In the genomic region with DNA sequence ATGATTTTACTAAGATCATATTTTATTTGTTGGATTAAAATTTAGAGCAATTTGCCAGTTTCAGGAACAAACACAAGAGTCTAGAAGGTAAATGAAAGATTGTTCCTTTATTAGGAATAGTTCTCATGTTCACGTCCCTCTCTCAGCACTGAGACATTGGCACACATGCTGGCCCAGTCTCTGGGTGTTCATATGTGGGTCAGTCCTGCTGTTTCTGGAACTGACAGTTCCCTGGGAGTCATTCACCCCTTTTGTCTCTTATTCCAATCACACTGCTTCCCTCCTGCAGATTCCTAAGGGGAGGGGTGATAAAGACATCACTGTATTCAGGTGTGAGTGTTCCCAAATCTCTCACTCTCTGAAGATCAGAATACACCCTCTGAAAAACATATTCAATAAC, we compare ENCODE assay signal across 24 mouse cellular contexts.
A peak's percentile ranks its signal among the peaks of the same experiment; 100 is the strongest.
DNase-seq lines count a peak whose midpoint lies in the region; ATAC-seq lines count a peak whose summit lies in the region.
"Had no signal": no experiment of that assay in that cellular context is flagged by ENCODE, and none has a peak within 500 bp of the region (broad histone marks: within the 10 kb centered on the region; RNA-seq: fewer than 3 reads in every experiment).

No protein-coding gene starts in this region.

- H3K4me3 ChIP-seq in hindbrain, embryonic 12.5 days = no peak overlapping the region
- no peak overlapping the region for H3K4me3 ChIP-seq in hindbrain, embryonic 14.5 days (replicated peaks; ENCODE audit: low read length)
- no peak overlapping the region for H3K4me3 ChIP-seq in midbrain, embryonic 12.5 days
- H3K4me3 ChIP-seq in midbrain, embryonic 13.5 days (replicated peaks) = no peak overlapping the region
- H3K4me3 ChIP-seq in intestine, embryonic 16.5 days (ENCODE audit: low read length) = no peak overlapping the region
- H3K4me3 ChIP-seq: erythroblast, embryonic 14.5 days; heart, embryonic 13.5 days; intestine, embryonic 15.5 days; midbrain, embryonic 15.5 days had no signal

- no peak overlapping the region for H3K9ac ChIP-seq in hindbrain, embryonic 12.5 days
- H3K9ac ChIP-seq in hindbrain, embryonic 14.5 days = no peak overlapping the region
- H3K9ac ChIP-seq in midbrain, embryonic 12.5 days (replicated peaks) = no peak overlapping the region
- H3K9ac ChIP-seq in midbrain, embryonic 13.5 days (replicated peaks) = no peak overlapping the region
- no peak overlapping the region for H3K9ac ChIP-seq in intestine, embryonic 16.5 days (ENCODE audit: low read depth, low read length)
- H3K9ac ChIP-seq: heart, embryonic 13.5 days; intestine, embryonic 15.5 days; liver, embryonic 14.5 days; midbrain, embryonic 15.5 days had no signal

- H3K9me3 ChIP-seq in hindbrain, embryonic 12.5 days (replicated peaks) = no peaks in the 10 kb centered on the region
- no peaks in the 10 kb centered on the region for H3K9me3 ChIP-seq in hindbrain, embryonic 14.5 days (ENCODE audit: control insufficient read depth, low read length)
- no peaks in the 10 kb centered on the region for H3K9me3 ChIP-seq in midbrain, embryonic 12.5 days
- no peaks in the 10 kb centered on the region for H3K9me3 ChIP-seq in midbrain, embryonic 13.5 days
- no peaks in the 10 kb centered on the region for H3K9me3 ChIP-seq in intestine, embryonic 16.5 days (ENCODE audit: control insufficient read depth, low read length)
- H3K9me3 ChIP-seq: heart, embryonic 13.5 days; intestine, embryonic 15.5 days; midbrain, embryonic 15.5 days had no signal

- 38% methylated on average over 1 of the region's 1 CpGs for WGBS in hindbrain, embryonic 12.5 days
- 34% methylated on average over 1 of the region's 1 CpGs for WGBS in hindbrain, embryonic 14.5 days
- 68% methylated on average over 1 of the region's 1 CpGs for WGBS in midbrain, embryonic 12.5 days
- WGBS in midbrain, embryonic 13.5 days = 52% methylated on average over 1 of the region's 1 CpGs
- WGBS in intestine, embryonic 16.5 days = 71% methylated on average over 1 of the region's 1 CpGs

- H3K27me3 ChIP-seq in hindbrain, embryonic 12.5 days = no peaks in the 10 kb centered on the region
- H3K27me3 ChIP-seq in hindbrain, embryonic 14.5 days (ENCODE audit: control insufficient read depth, insufficient read depth, low read length) = no peaks in the 10 kb centered on the region
- H3K27me3 ChIP-seq in midbrain, embryonic 12.5 days = no peaks in the 10 kb centered on the region
- no peaks in the 10 kb centered on the region for H3K27me3 ChIP-seq in midbrain, embryonic 13.5 days
- H3K27me3 ChIP-seq in intestine, embryonic 16.5 days (replicated peaks; ENCODE audit: control insufficient read depth, insufficient read depth, low read length) = no peaks in the 10 kb centered on the region
- H3K27me3 ChIP-seq: heart, embryonic 13.5 days; intestine, embryonic 15.5 days; midbrain, embryonic 15.5 days had no signal

- DNase-seq in cerebellum, postnatal 10 days = peak; percentile 31 to 40
- DNase-seq in cerebellum, adult 9-11 months = no peak
- no peak for DNase-seq in hindbrain, embryonic 14.5 days (ENCODE audit: low spot score)
- peak; percentile 74 for DNase-seq in retina, postnatal 1 day
- DNase-seq: adrenal gland, postnatal 14 days; gastrocnemius, postnatal 10 days; heart, postnatal 10 days; layer of hippocampus, postnatal 36 days; left cerebral cortex, postnatal 4 days; lung, adult 2 months; lung, postnatal 10 days; right cerebral cortex, postnatal 14 days; thymus, postnatal 4 days had no signal

- no peak overlapping the region; the same call in 1 of the 2 replicates for H3K27ac ChIP-seq in hindbrain, embryonic 12.5 days
- no peak overlapping the region for H3K27ac ChIP-seq in hindbrain, embryonic 14.5 days
- no peak overlapping the region for H3K27ac ChIP-seq in midbrain, embryonic 12.5 days (replicated peaks)
- H3K27ac ChIP-seq in midbrain, embryonic 13.5 days = no peak overlapping the region
- H3K27ac ChIP-seq in intestine, embryonic 16.5 days (ENCODE audit: low read length) = no peak overlapping the region
- H3K27ac ChIP-seq: heart, embryonic 13.5 days; intestine, embryonic 15.5 days; liver, embryonic 14.5 days; macrophage; midbrain, embryonic 15.5 days had no signal

- peaks cover 3% of the 10 kb centered on the region; the same call in 1 of the 2 replicates for H3K4me1 ChIP-seq in hindbrain, embryonic 12.5 days
- H3K4me1 ChIP-seq in hindbrain, embryonic 14.5 days (replicated peaks; ENCODE audit: control insufficient read depth, insufficient read depth, low read length) = no peaks in the 10 kb centered on the region
- 0 out of 2 replicates have a peak, but pooled peaks cover 4% of the 10 kb centered on the region for H3K4me1 ChIP-seq in midbrain, embryonic 12.5 days
- H3K4me1 ChIP-seq in midbrain, embryonic 13.5 days (replicated peaks) = peaks cover 8% of the 10 kb centered on the region; the same call in 1 of the 2 replicates
- H3K4me1 ChIP-seq in intestine, embryonic 16.5 days (ENCODE audit: control insufficient read depth, insufficient read depth, low read length) = no peaks in the 10 kb centered on the region
- H3K4me1 ChIP-seq: heart, embryonic 13.5 days; intestine, embryonic 15.5 days; midbrain, embryonic 15.5 days had no signal

- peak; percentile 66; the same call in 1 of the 2 replicates for ATAC-seq in hindbrain, embryonic 12.5 days (ENCODE audit: low FRiP score)
- ATAC-seq in hindbrain, embryonic 14.5 days (ENCODE audit: low FRiP score) = no peak
- peak; percentile 36; the same call in 1 of the 2 replicates for ATAC-seq in midbrain, embryonic 12.5 days (ENCODE audit: low FRiP score, low read depth)
- ATAC-seq in midbrain, embryonic 13.5 days = no peak
- no peak for ATAC-seq in intestine, embryonic 16.5 days
- ATAC-seq: intestine, embryonic 15.5 days; midbrain, embryonic 15.5 days had no signal

- no peaks in the 10 kb centered on the region for H3K36me3 ChIP-seq in hindbrain, embryonic 12.5 days
- H3K36me3 ChIP-seq in hindbrain, embryonic 14.5 days (replicated peaks; ENCODE audit: control insufficient read depth, insufficient read depth) = no peaks in the 10 kb centered on the region
- H3K36me3 ChIP-seq in midbrain, embryonic 12.5 days = no peaks in the 10 kb centered on the region
- H3K36me3 ChIP-seq in midbrain, embryonic 13.5 days = no peaks in the 10 kb centered on the region
- H3K36me3 ChIP-seq in intestine, embryonic 16.5 days (ENCODE audit: control insufficient read depth, insufficient read depth, low read length) = no peaks in the 10 kb centered on the region
- H3K36me3 ChIP-seq: G1E; heart, embryonic 13.5 days; intestine, embryonic 15.5 days; midbrain, embryonic 15.5 days had no signal

- no peak overlapping the region for H3K4me2 ChIP-seq in hindbrain, embryonic 12.5 days (replicated peaks)
- H3K4me2 ChIP-seq in hindbrain, embryonic 14.5 days (replicated peaks) = no peak overlapping the region
- H3K4me2 ChIP-seq in midbrain, embryonic 12.5 days (replicated peaks) = no peak overlapping the region
- H3K4me2 ChIP-seq in midbrain, embryonic 13.5 days (replicated peaks) = no peak overlapping the region
- H3K4me2 ChIP-seq in intestine, embryonic 16.5 days (ENCODE audit: low read depth, low read length) = no peak overlapping the region
- H3K4me2 ChIP-seq: heart, embryonic 13.5 days; intestine, embryonic 15.5 days; midbrain, embryonic 15.5 days had no signal

Comparison
In these comparisons a context has a peak if more than half of its experiments do, and no peak if none do; other contexts are left out.
1. DNase-seq: peak in cerebellum, postnatal 10 days (2 of 2) and retina, postnatal 1 day (single experiment); none in cerebellum, adult 9-11 months (single experiment) and hindbrain, embryonic 14.5 days (single experiment).
2. ATAC-seq: peak in hindbrain, embryonic 12.5 days (single experiment) and midbrain, embryonic 12.5 days (single experiment); none in hindbrain, embryonic 14.5 days (single experiment), midbrain, embryonic 13.5 days (single experiment) and intestine, embryonic 16.5 days (single experiment).